Mouse (Mus musculus): ENCODE results near the gene Cerkl.

- TF ChIP-seq CTCF (IDR thresholded peaks at IDR 0.05; ENCODE audit: low read depth) = no peak
- TF ChIP-seq EP300 (IDR thresholded peaks at IDR 0.05; ENCODE audit: low read depth) = no peak
Observed at GRCm38 (mm10) chr2:79454786-79455446, 1.7 kb downstream of the Cerkl start.

All from liver, embryonic 14.5 days (tissue).